Mouse (Mus musculus) heart, adult 18-20 months (tissue): ENCODE data around the gene Nsun2. TPM values are rescaled to one million over a fixed set of nuclear protein-coding genes. Genes with fewer than 3 reads are reported as not detected.
"Not testable (repeated sequence)": the region's sequence is repeated elsewhere in the genome, so short reads cannot be mapped to it uniquely, and the experiment has no call there.

Experiments used
- DNase-seq, 2 experiments: peaks; one replicate each; pipeline ENCODE4 v3.0.0; 2021 to 2022; ENCODE audit warnings: mixed read lengths in 1 of 2
- total RNA-seq, 2 experiments: library from RNA; stranded (reverse); gene quantifications; 2 replicates each; pipeline ENCODE4 v1.2.3; 2021

Nsun2 gene
- total RNA-seq, 2 experiments from 2014 or later, result 47.1 to 49.1 TPM

GRCm38 (mm10) chr13:69633988-69634387 lies 100.4 kb downstream of the Nsun2 start:
- no peak for DNase-seq

GRCm38 (mm10) chr13:69635836-69636235 lies 102.3 kb downstream of the Nsun2 start:
- DNase-seq, result not testable (repeated sequence)

GRCm38 (mm10) chr13:69636375-69636774 lies 102.8 kb downstream of the Nsun2 start:
- no peak for DNase-seq

GRCm38 (mm10) chr13:69636816-69637215 lies 103.3 kb downstream of the Nsun2 start:
- DNase-seq, result no peak

GRCm38 (mm10) chr13:69637657-69638056 lies 104.1 kb downstream of the Nsun2 start:
- DNase-seq, result no peak

GRCm38 (mm10) chr13:69638108-69638626 lies 104.6 kb downstream of the Nsun2 start:
- no peak for DNase-seq

- no peak for DNase-seq
These were observed 105.7 kb downstream of the Nsun2 start for GRCm38 (mm10) chr13:69639251-69639650.

- DNase-seq, result no peak
These were observed 106.6 kb downstream of the Nsun2 start for GRCm38 (mm10) chr13:69640126-69640525.

GRCm38 (mm10) chr13:69640541-69640940 lies 107.0 kb downstream of the Nsun2 start:
- no peak for DNase-seq

GRCm38 (mm10) chr13:69641017-69641416 lies 107.5 kb downstream of the Nsun2 start:
- DNase-seq, result no peak

GRCm38 (mm10) chr13:69642656-69643216 lies 109.2 kb downstream of the Nsun2 start:
- DNase-seq, result no peak

- DNase-seq, result no peak
These were observed 110.4 kb downstream of the Nsun2 start for GRCm38 (mm10) chr13:69643937-69644336.

- no peak for DNase-seq
These were observed 111.1 kb downstream of the Nsun2 start for GRCm38 (mm10) chr13:69644427-69645166.

GRCm38 (mm10) chr13:69645694-69646423 lies 112.3 kb downstream of the Nsun2 start:
- no peak for DNase-seq

GRCm38 (mm10) chr13:69646481-69646880 lies 112.9 kb downstream of the Nsun2 start:
- DNase-seq, result no peak

- no peak for DNase-seq
These were observed 121.0 kb downstream of the Nsun2 start for GRCm38 (mm10) chr13:69654508-69654907.

GRCm38 (mm10) chr13:69672121-69672520 lies 138.6 kb downstream of the Nsun2 start:
- DNase-seq, result no peak

- no peak for DNase-seq
These were observed 139.0 kb downstream of the Nsun2 start for GRCm38 (mm10) chr13:69672565-69672964.

- DNase-seq, result no peak
These were observed 139.8 kb downstream of the Nsun2 start for GRCm38 (mm10) chr13:69673197-69673920.

- DNase-seq, result no peak
These were observed 140.5 kb downstream of the Nsun2 start for GRCm38 (mm10) chr13:69673921-69674618.
